Mouse (Mus musculus): ENCODE measurements around the gene Nup155. TPM values are rescaled to one million over a fixed set of nuclear protein-coding genes. Genes with fewer than 3 reads are reported as not detected.

The Nup155 gene
- polyA plus RNA-seq, 1 experiment from 2014 or later = 29.9 TPM

Other genes with a start within 250 kb of the Nup155 start
- 92.2 and 94.6 TPM in 2 replicates for gene Wdr70, start 10.1 kb upstream of the Nup155 start, polyA plus RNA-seq (2016; fragmentation: Nextera tagmentation; extraction: Ambion mirVana)
- 8.4 and 9.2 TPM in 2 replicates for gene Cplane1, start 59.8 kb downstream of the Nup155 start, polyA plus RNA-seq (2016; fragmentation: Nextera tagmentation; extraction: Ambion mirVana)

Measured in midbrain, embryonic 10.5 days (tissue).